Mouse (Mus musculus) liver, postnatal 0 days (tissue): Measurements from ENCODE around the gene Oas3. TPM values are rescaled to one million over a fixed set of nuclear protein-coding genes. Genes with fewer than 3 reads are reported as not detected.

Experiments used
- ATAC-seq: fragments of 200-750 bp; cut with Nextera tagmentation; 2 replicates; pipeline ENCODE4 v1.8.0; 2017; ENCODE audit warnings: mild to moderate bottlenecking, moderate library complexity
- DNase-seq: peaks from one replicate; pipeline ENCODE4 v3.0.0-alpha.2; 2016
- H3K27ac ChIP-seq: fragments of 300-500 bp; sonication (generic); 2 replicates; pipeline ENCODE4 v1.5.1; 2014; ENCODE audit warnings: antibody characterized with exemption, moderate library complexity, mild to moderate bottlenecking, low read depth
- H3K27me3 ChIP-seq: fragments of 300-500 bp; sonication (generic); 2 replicates; pipeline ENCODE4 v1.6.1; 2014; ENCODE audit warnings: low read length, control low read depth, mixed read lengths; ENCODE audit not compliant: insufficient read depth
- H3K36me3 ChIP-seq: fragments of 300-500 bp; sonication (generic); replicated peaks from 2 replicates; pipeline ENCODE4 v1.6.1; 2014; ENCODE audit warnings: mild to moderate bottlenecking, control low read depth, low read length, moderate library complexity, mixed read lengths; ENCODE audit not compliant: insufficient read depth
- H3K4me1 ChIP-seq: fragments of 300-500 bp; sonication (generic); 2 replicates; pipeline ENCODE4 v1.6.1; 2014; ENCODE audit warnings: antibody characterized with exemption, mild to moderate bottlenecking, control low read depth; ENCODE audit not compliant: insufficient read depth
- H3K4me2 ChIP-seq: fragments of 300-500 bp; sonication (generic); 2 replicates; pipeline ENCODE4 v1.6.1; 2014; ENCODE audit warnings: low read depth, mild to moderate bottlenecking, low read length, moderate library complexity, mixed read lengths
- H3K4me3 ChIP-seq: fragments of 300-500 bp; sonication (generic); 2 replicates; pipeline ENCODE4 v1.5.1; 2014; ENCODE audit warnings: low read depth, low read length
- H3K9ac ChIP-seq: fragments of 300-500 bp; sonication (generic); replicated peaks from 2 replicates; pipeline ENCODE4 v1.6.1; 2014; ENCODE audit warnings: mild to moderate bottlenecking, moderate library complexity
- H3K9me3 ChIP-seq: fragments of 300-500 bp; sonication (generic); 2 replicates; pipeline ENCODE4 v1.6.1; 2016; ENCODE audit warnings: mild to moderate bottlenecking, control low read depth, low read length, mixed read lengths
- CTCF ChIP-seq: sonication (generic); IDR thresholded peaks from 2 replicates; pipeline ENCODE4 v1.5.1; 2016; ENCODE audit warnings: antibody characterized with exemption, low read depth
- EP300 ChIP-seq: IDR thresholded peaks from 2 replicates; pipeline ENCODE4 v1.6.1; 2016; ENCODE audit warnings: antibody characterized with exemption, low read depth, mild to moderate bottlenecking
- WGBS: fragments of 180-500 bp; shearing (Covaris S2); extraction: QIAGEN DNeasy Blood & Tissue Kit; methylation state at CpG from one replicate; pipeline ENCODE4 v1.1.7; 2014; ENCODE audit not compliant: insufficient replicate concordance; 5-methylcytosine and 5-hydroxymethylcytosine counted together
- polyA plus RNA-seq: library from polyadenylated mRNA; unstranded; fragments of >200 nt; fragmentation: Nextera tagmentation; extraction: Ambion mirVana; gene quantifications from 2 replicates; pipeline ENCODE4 v1.2.1, GENCODE M21; 2015

Oas3 gene
- polyA plus RNA-seq, 1 experiment from 2014 or later: 2.1 TPM

- Histone ChIP-seq H3K9ac (no peak overlapping the region), H3K9me3 (no peaks in the 10 kb centered on the region), H3K4me3 (no peak overlapping the region), H3K36me3 (no peaks in the 10 kb centered on the region), H3K4me2 (no peak overlapping the region), H3K27me3 (0 out of 2 replicates have a peak, but pooled peaks cover under 1% of the 10 kb centered on the region), H3K4me1 (no peaks in the 10 kb centered on the region), H3K27ac (no peak overlapping the region)
- 53% methylated on average over 12 of the region's 12 CpGs for WGBS
- no peak for TF ChIP-seq CTCF
- no peak for TF ChIP-seq EP300
- ATAC-seq (no peak), DNase-seq (no peak)
These were observed 51.5 kb downstream of the Oas3 start for GRCm38 (mm10) chr5:120725811-120726455.

DNA sequence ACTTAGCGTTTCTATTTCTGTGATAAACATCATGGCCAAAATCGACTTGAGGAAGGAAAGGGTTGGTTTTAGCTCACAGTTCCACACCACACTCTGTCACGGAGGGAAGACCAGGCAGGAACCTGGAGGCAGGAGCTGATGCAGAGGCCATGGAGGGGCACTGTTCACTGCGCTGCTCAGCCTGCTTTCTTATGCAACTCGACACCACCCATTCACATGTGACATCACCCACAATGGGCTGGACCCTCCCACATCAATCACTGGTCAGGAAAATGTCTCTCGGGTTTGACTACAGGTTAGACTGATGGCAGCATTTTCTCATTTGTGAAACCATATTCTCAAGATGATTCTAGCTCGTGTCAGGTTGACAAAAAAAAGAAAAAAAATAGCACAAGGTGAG is 56.5 kb downstream of the Oas3 start:
- WGBS: 41% methylated on average over 7 of the region's 7 CpGs
- no peak overlapping the region for H3K4me2 ChIP-seq
- ATAC-seq (no peak), DNase-seq (no peak)
- H3K4me1 ChIP-seq: no peaks in the 10 kb centered on the region
- peaks cover 3% of the 10 kb centered on the region; the same call in 1 of the 2 replicates for H3K27me3 ChIP-seq
- H3K9me3 ChIP-seq: no peaks in the 10 kb centered on the region
- no peak for TF ChIP-seq CTCF
- H3K9ac ChIP-seq: no peak overlapping the region
- H3K27ac ChIP-seq: no peak overlapping the region
- H3K4me3 ChIP-seq: no peak overlapping the region
- no peaks in the 10 kb centered on the region for H3K36me3 ChIP-seq

- H3K9ac ChIP-seq: no peak overlapping the region
- H3K27ac ChIP-seq: no peak overlapping the region
- no peak for ATAC-seq
- H3K9me3 ChIP-seq: no peaks in the 10 kb centered on the region
- no peak for DNase-seq
- H3K27me3 ChIP-seq: peaks cover 20% of the 10 kb centered on the region
- H3K4me2 ChIP-seq: no peak overlapping the region
- TF ChIP-seq CTCF (no peak), EP300 (no peak)
- H3K4me3 ChIP-seq: no peak overlapping the region
- 53% methylated on average over 15 of the region's 15 CpGs for whole genome bisulfite sequencing
- H3K4me1 ChIP-seq: no peaks in the 10 kb centered on the region
- no peaks in the 10 kb centered on the region for H3K36me3 ChIP-seq
These were observed 58.7 kb downstream of the Oas3 start for GRCm38 (mm10) chr5:120718600-120719378.

- no peaks in the 10 kb centered on the region for H3K9me3 ChIP-seq
- no peak overlapping the region for H3K9ac ChIP-seq
- no peak overlapping the region for H3K4me2 ChIP-seq
- no peak overlapping the region for H3K27ac ChIP-seq
- H3K27me3 ChIP-seq: peaks cover 31% of the 10 kb centered on the region
- ATAC-seq (no peak), DNase-seq (no peak)
- no peaks in the 10 kb centered on the region for H3K4me1 ChIP-seq
- 69% methylated on average over 10 of the region's 10 CpGs for whole genome bisulfite sequencing
- H3K36me3 ChIP-seq: no peaks in the 10 kb centered on the region
- no peak for TF ChIP-seq CTCF
- TF ChIP-seq EP300: no peak
- no peak overlapping the region for H3K4me3 ChIP-seq
These were observed 60.3 kb downstream of the Oas3 start for GRCm38 (mm10) chr5:120717136-120717535.

DNA sequence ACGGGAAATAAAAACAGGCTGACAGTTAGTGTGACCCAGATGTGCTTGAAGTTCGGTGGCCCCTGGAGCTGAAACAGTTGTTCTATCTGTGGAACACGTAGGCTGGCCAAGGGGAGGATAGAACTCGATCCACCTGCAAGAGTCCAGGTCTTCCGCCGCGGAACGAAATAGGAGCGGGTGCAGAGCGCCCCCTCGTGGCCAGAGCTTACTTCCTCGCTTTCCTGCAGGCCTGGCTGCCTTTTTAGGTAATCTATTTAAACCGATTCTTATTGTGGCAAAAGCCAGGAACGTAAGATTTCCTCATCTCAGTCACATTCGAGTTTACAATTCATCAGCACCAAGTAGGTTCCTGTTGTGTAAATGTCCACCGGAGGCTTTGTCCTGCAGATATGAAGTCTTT is 63.1 kb downstream of the Oas3 start:
- no peaks in the 10 kb centered on the region for H3K36me3 ChIP-seq
- no peak overlapping the region for H3K4me3 ChIP-seq
- no peaks in the 10 kb centered on the region for H3K4me1 ChIP-seq
- no peak overlapping the region for H3K27ac ChIP-seq
- ATAC-seq (0 out of 2 replicates have a peak, but pooled peaks have one; percentile 23), DNase-seq (peak; percentile 84)
- H3K9me3 ChIP-seq: no peaks in the 10 kb centered on the region
- WGBS: 3% methylated on average over 16 of the region's 16 CpGs
- H3K27me3 ChIP-seq: peaks cover 57% of the 10 kb centered on the region
- H3K4me2 ChIP-seq: no peak overlapping the region
- no peak overlapping the region for H3K9ac ChIP-seq
- no peak for TF ChIP-seq EP300
- peak; percentile 90 for TF ChIP-seq CTCF

GRCm38 (mm10) chr5:120712721-120713120 is 64.7 kb downstream of the Oas3 start:
- 70% methylated on average over 8 of the region's 8 CpGs for WGBS
- H3K4me3 ChIP-seq: no peak overlapping the region
- H3K4me1 ChIP-seq: no peaks in the 10 kb centered on the region
- peaks cover 68% of the 10 kb centered on the region for H3K27me3 ChIP-seq
- H3K27ac ChIP-seq: no peak overlapping the region
- no peaks in the 10 kb centered on the region for H3K9me3 ChIP-seq
- ATAC-seq (no peak), DNase-seq (no peak)
- no peak overlapping the region for H3K4me2 ChIP-seq
- no peak overlapping the region for H3K9ac ChIP-seq
- H3K36me3 ChIP-seq: no peaks in the 10 kb centered on the region
- TF ChIP-seq CTCF (no peak), EP300 (no peak)
